Mouse (Mus musculus): ENCODE results near the gene Nup93. TPM values are rescaled to one million over a fixed set of nuclear protein-coding genes. Genes with fewer than 3 reads are reported as not detected.

Gene Nup93
- polyA plus RNA-seq, 1 experiment from 2014 or later: 103 TPM

- no peaks in the 10 kb centered on the region for H3K36me3 ChIP-seq (ENCODE audit: control insufficient read depth, insufficient read depth, low read length)
- H3K27ac ChIP-seq (ENCODE audit: low read depth, low read length): no peak overlapping the region
- H3K4me3 ChIP-seq (ENCODE audit: low read length): no peak overlapping the region
- 91% methylated on average over 9 of the region's 9 CpGs for WGBS
- no peaks in the 10 kb centered on the region for H3K27me3 ChIP-seq (ENCODE audit: control insufficient read depth, insufficient read depth, low read length)
- H3K9me3 ChIP-seq (ENCODE audit: control insufficient read depth, low read length): no peaks in the 10 kb centered on the region
- ATAC-seq (ENCODE audit: low FRiP score, low TSS enrichment): no peak
- no peak overlapping the region for H3K4me2 ChIP-seq (replicated peaks; ENCODE audit: low read depth, low read length)
- H3K4me1 ChIP-seq (ENCODE audit: control insufficient read depth, insufficient read depth, low read length): no peaks in the 10 kb centered on the region
- no peak overlapping the region for H3K9ac ChIP-seq (ENCODE audit: low read depth, low read length)
Measured at GRCm38 (mm10) chr8:94365410-94365981, 151.1 kb downstream of the Nup93 start.

MicroRNAs encoded within 50 kb of the gene (microRNA counts, 519-probe panel; counts per million panel counts)
- 5,497 counts per million, percentile 52 among the panel's probes with 10 or more counts for microRNA mmu-miR-138

Small RNAs within 50 kb of the gene (microRNA-seq; reads per million reads assigned to microRNA genes)
- gene Mir138-2: 61.4 reads per million, percentile 46 among the genes with 10 or more reads in this experiment

Other genes with a start within 250 kb of the Nup93 start
- gene Amfr, start 201.7 kb upstream of the Nup93 start, polyA plus RNA-seq (2014; fragmentation: Nextera tagmentation; extraction: Ambion mirVana): 34.0 and 49.7 TPM in 2 replicates
- gene Nudt21, start 177.5 kb upstream of the Nup93 start, polyA plus RNA-seq (2014; fragmentation: Nextera tagmentation; extraction: Ambion mirVana): 140 and 142 TPM in 2 replicates
- gene Ogfod1, start 177.4 kb upstream of the Nup93 start, polyA plus RNA-seq (2014; fragmentation: Nextera tagmentation; extraction: Ambion mirVana): 8.6 and 14.2 TPM in 2 replicates
- gene Bbs2, start 115.6 kb upstream of the Nup93 start, polyA plus RNA-seq (2014; fragmentation: Nextera tagmentation; extraction: Ambion mirVana): 13.8 and 16.8 TPM in 2 replicates
- gene Mt4, start 77.4 kb upstream of the Nup93 start, polyA plus RNA-seq (2014; fragmentation: Nextera tagmentation; extraction: Ambion mirVana): not detected in 2 replicates
- 0.60 and 1.7 TPM in 2 replicates for gene Mt3, start 62.0 kb upstream of the Nup93 start, polyA plus RNA-seq (2014; fragmentation: Nextera tagmentation; extraction: Ambion mirVana)
- gene Mt2, start 41.9 kb upstream of the Nup93 start, polyA plus RNA-seq (2014; fragmentation: Nextera tagmentation; extraction: Ambion mirVana): 58.3 and 67.5 TPM in 2 replicates
- gene Mt1, start 35.5 kb upstream of the Nup93 start, polyA plus RNA-seq (2014; fragmentation: Nextera tagmentation; extraction: Ambion mirVana): 123 and 166 TPM in 2 replicates
- gene Slc12a3, start 114.6 kb downstream of the Nup93 start, polyA plus RNA-seq (2014; fragmentation: Nextera tagmentation; extraction: Ambion mirVana): 0.39 and 0.51 TPM in 2 replicates
- 53.7 and 61.2 TPM in 2 replicates for gene Herpud1, start 171.9 kb downstream of the Nup93 start, polyA plus RNA-seq (2014; fragmentation: Nextera tagmentation; extraction: Ambion mirVana)
- gene Nlrc5, start 219.8 kb downstream of the Nup93 start, polyA plus RNA-seq (2014; fragmentation: Nextera tagmentation; extraction: Ambion mirVana): 0.10 and 0.70 TPM in 2 replicates